Mouse (Mus musculus): ENCODE data around the gene Tmem54.

GRCm38 (mm10) chr4:129095276-129095675 is 10.1 kb upstream of the Tmem54 start:
- TF ChIP-seq CTCF (IDR thresholded peaks at IDR 0.05; ENCODE audit: low read depth, low read length) (no peak), POLR2A (IDR thresholded peaks at IDR 0.05; ENCODE audit: extremely low read depth, insufficient read depth, low read length) (no peak)

All from liver, adult 2 months (tissue).